Mouse (Mus musculus) stomach, postnatal 0 days (tissue): Measurements from ENCODE around the gene Coq7. TPM values are rescaled to one million over a fixed set of nuclear protein-coding genes. Genes with fewer than 3 reads are reported as not detected.

Experiments
- ATAC-seq: fragments of 200-750 bp; cut with Nextera tagmentation; 2 replicates; pipeline ENCODE4 v1.8.0; 2017; ENCODE audit not compliant: low FRiP score, low TSS enrichment
- DNase-seq: peaks from one replicate; pipeline ENCODE4 v3.0.0-alpha.2; 2016; ENCODE audit warnings: low spot score
- H3K27ac ChIP-seq: fragments of 300-500 bp; sonication (generic); replicated peaks from 2 replicates; pipeline ENCODE4 v1.5.1; 2014; ENCODE audit warnings: mild to moderate bottlenecking, control low read depth
- H3K27me3 ChIP-seq: fragments of 300-500 bp; sonication (generic); 2 replicates; pipeline ENCODE4 v1.6.1; 2014; ENCODE audit warnings: low read length; ENCODE audit not compliant: control insufficient read depth, insufficient read depth
- H3K36me3 ChIP-seq: fragments of 300-500 bp; sonication (generic); 2 replicates; pipeline ENCODE4 v1.6.1; 2014; ENCODE audit warnings: low read length, mixed read lengths; ENCODE audit not compliant: control insufficient read depth, insufficient read depth
- H3K4me1 ChIP-seq: fragments of 300-500 bp; sonication (generic); replicated peaks from 2 replicates; pipeline ENCODE4 v1.6.1; 2014; ENCODE audit warnings: antibody characterized with exemption; ENCODE audit not compliant: control insufficient read depth, insufficient read depth
- H3K4me2 ChIP-seq: fragments of 300-500 bp; sonication (generic); replicated peaks from 2 replicates; pipeline ENCODE4 v1.6.1; 2014; ENCODE audit warnings: low read depth, mild to moderate bottlenecking, control low read depth, moderate library complexity
- H3K4me3 ChIP-seq: fragments of 300-500 bp; sonication (generic); 2 replicates; pipeline ENCODE4 v1.5.1; 2014; ENCODE audit warnings: low read depth, low read length, control low read depth
- H3K9ac ChIP-seq: fragments of 300-500 bp; sonication (generic); 2 replicates; pipeline ENCODE4 v1.6.1; 2014; ENCODE audit warnings: mild to moderate bottlenecking, low read length, control low read depth, mixed read lengths
- H3K9me3 ChIP-seq: fragments of 300-500 bp; sonication (generic); 2 replicates; pipeline ENCODE4 v1.6.1; 2016; ENCODE audit warnings: low read length; ENCODE audit not compliant: control insufficient read depth
- CTCF ChIP-seq: IDR thresholded peaks from 2 replicates; pipeline ENCODE4 v1.5.1; 2016; ENCODE audit warnings: antibody characterized with exemption, low read depth, mild to moderate bottlenecking, moderate library complexity
- EP300 ChIP-seq: optimal IDR thresholded peaks from 2 replicates; pipeline ENCODE3; 2016; ENCODE audit warnings: antibody characterized with exemption
- WGBS: fragments of 180-500 bp; shearing (Covaris S2); extraction: QIAGEN DNeasy Blood & Tissue Kit; methylation state at CpG from one replicate; pipeline ENCODE4 v1.1.7; 2014; 5-methylcytosine and 5-hydroxymethylcytosine counted together
- polyA plus RNA-seq: library from polyadenylated mRNA; unstranded; fragments of >200 nt; fragmentation: Nextera tagmentation; extraction: Ambion mirVana; gene quantifications from 2 replicates; pipeline ENCODE4 v1.2.1, GENCODE M21; 2015

Coq7 gene
- polyA plus RNA-seq, 1 experiment from 2014 or later = 83.6 TPM

DNA sequence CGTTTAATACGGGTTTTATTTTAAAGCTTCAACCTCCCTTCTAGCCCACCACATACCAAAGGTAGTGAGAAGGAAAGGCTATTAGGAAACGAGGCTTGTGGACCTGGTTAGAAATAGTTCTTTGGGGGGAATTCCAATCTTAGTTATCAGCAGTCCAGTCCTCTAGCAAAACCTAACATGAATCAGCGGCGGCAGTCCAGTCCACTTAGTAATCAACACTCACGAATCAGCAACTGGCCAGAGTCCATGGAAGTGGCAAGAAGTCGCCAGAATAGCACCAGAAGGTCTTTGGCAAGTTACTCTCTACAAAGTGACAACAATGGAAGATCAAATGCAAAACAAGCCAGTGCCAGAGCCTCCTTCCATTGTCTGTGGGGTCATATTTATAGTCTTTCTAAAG lies 24.6 kb downstream of the Coq7 start:
- H3K4me2 ChIP-seq = no peak overlapping the region
- 75% methylated on average over 7 of the region's 7 CpGs for WGBS
- no peaks in the 10 kb centered on the region for H3K4me1 ChIP-seq
- H3K36me3 ChIP-seq = no peaks in the 10 kb centered on the region
- H3K9ac ChIP-seq = no peak overlapping the region
- no peaks in the 10 kb centered on the region for H3K27me3 ChIP-seq
- ATAC-seq (no peak), DNase-seq (no peak)
- TF ChIP-seq CTCF = no peak
- TF ChIP-seq EP300 = no peak
- no peaks in the 10 kb centered on the region for H3K9me3 ChIP-seq
- no peak overlapping the region for H3K4me3 ChIP-seq
- no peak overlapping the region for H3K27ac ChIP-seq

- no peaks in the 10 kb centered on the region for H3K27me3 ChIP-seq
- no peak overlapping the region for H3K27ac ChIP-seq
- H3K4me1 ChIP-seq = no peaks in the 10 kb centered on the region
- no peaks in the 10 kb centered on the region for H3K9me3 ChIP-seq
- no peak for TF ChIP-seq CTCF
- TF ChIP-seq EP300 = no peak
- no peak overlapping the region for H3K9ac ChIP-seq
- H3K4me2 ChIP-seq = no peak overlapping the region
- DNase-seq (no peak), ATAC-seq (no peak)
- no peaks in the 10 kb centered on the region for H3K36me3 ChIP-seq
- WGBS = 55% methylated on average over 4 of the region's 4 CpGs
- no peak overlapping the region for H3K4me3 ChIP-seq
Observed at GRCm38 (mm10) chr7:118503844-118504243, 29.3 kb downstream of the Coq7 start.

- no peaks in the 10 kb centered on the region for H3K9me3 ChIP-seq
- H3K9ac ChIP-seq = no peak overlapping the region
- no peaks in the 10 kb centered on the region for H3K36me3 ChIP-seq
- no peak for DNase-seq
- H3K27me3 ChIP-seq = no peaks in the 10 kb centered on the region
- TF ChIP-seq EP300 = no peak
- no peak for TF ChIP-seq CTCF
- no peaks in the 10 kb centered on the region for H3K4me1 ChIP-seq
- H3K4me3 ChIP-seq = no peak overlapping the region
- ATAC-seq = no peak
- H3K4me2 ChIP-seq = no peak overlapping the region
- 74% methylated on average over 8 of the region's 8 CpGs for WGBS
- no peak overlapping the region for H3K27ac ChIP-seq
Observed at GRCm38 (mm10) chr7:118502333-118502732, 30.8 kb downstream of the Coq7 start.

- Histone ChIP-seq H3K27me3 (no peaks in the 10 kb centered on the region), H3K9me3 (no peaks in the 10 kb centered on the region), H3K36me3 (no peaks in the 10 kb centered on the region), H3K9ac (no peak overlapping the region), H3K4me3 (no peak overlapping the region), H3K27ac (no peak overlapping the region), H3K4me1 (no peaks in the 10 kb centered on the region), H3K4me2 (no peak overlapping the region)
- no peak for TF ChIP-seq CTCF
- ATAC-seq = 0 out of 2 replicates have a peak, but pooled peaks have one; percentile 38
- DNase-seq = no peak
- 43% methylated on average over 7 of the region's 7 CpGs for WGBS
Observed at GRCm38 (mm10) chr7:118499784-118500435, 33.2 kb downstream of the Coq7 start.

DNA sequence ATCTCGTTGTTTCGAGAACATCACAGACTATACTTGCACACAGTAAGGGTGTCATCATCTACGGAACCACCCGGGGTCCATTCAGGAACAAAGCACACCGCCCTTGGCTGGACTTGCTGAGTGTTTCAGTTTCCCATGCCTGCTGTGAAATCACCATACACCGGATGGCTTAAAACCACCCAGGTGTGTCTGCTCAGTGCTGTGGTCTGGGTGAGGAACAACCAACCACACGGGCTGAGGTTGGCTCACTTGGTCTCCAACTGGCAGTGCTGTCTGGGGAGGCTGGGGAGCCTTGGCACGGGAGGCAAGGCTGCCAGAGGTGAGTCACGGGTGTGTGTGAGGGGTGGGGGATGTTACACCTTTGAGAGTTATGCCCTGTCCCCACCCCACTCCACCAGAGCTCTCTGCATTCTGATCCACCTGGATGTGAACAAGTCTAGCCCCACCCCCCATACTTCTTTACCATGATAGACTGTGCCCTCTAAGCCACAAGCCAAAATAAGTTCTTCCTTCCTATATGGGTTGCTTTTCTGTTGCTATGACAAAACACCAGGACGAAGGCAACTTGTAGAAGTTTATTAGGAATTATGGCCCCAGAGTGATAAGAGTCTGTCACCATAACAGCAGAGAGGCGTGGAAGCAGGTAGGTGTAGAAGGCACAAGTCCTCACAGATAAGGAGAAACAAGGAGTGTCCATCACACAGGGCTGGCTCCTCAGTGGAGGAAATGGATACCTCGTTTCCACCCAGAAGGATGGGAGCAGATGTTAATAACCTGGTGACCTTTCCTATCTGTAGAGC lies 34.0 kb downstream of the Coq7 start:
- Histone ChIP-seq H3K27ac (peak overlapping the region; percentile 63), H3K4me1 (no peaks in the 10 kb centered on the region), H3K9me3 (no peaks in the 10 kb centered on the region), H3K4me2 (no peak overlapping the region), H3K36me3 (no peaks in the 10 kb centered on the region), H3K4me3 (no peak overlapping the region), H3K27me3 (no peaks in the 10 kb centered on the region), H3K9ac (no peak overlapping the region)
- ATAC-seq = peak; percentile 63
- TF ChIP-seq CTCF = no peak
- TF ChIP-seq EP300 = no peak
- WGBS = 63% methylated on average over 12 of the region's 12 CpGs
- DNase-seq = peak; percentile 55

- DNase-seq (peak; percentile 73), ATAC-seq (peak; percentile 77)
- WGBS = 56% methylated on average over 4 of the region's 4 CpGs
- no peak overlapping the region for H3K9ac ChIP-seq
- no peak overlapping the region for H3K4me3 ChIP-seq
- peaks cover 8% of the 10 kb centered on the region for H3K4me1 ChIP-seq
- no peaks in the 10 kb centered on the region for H3K9me3 ChIP-seq
- TF ChIP-seq EP300 (no peak), CTCF (no peak; the same call in 1 of the 2 replicates)
- H3K36me3 ChIP-seq = peaks cover 2% of the 10 kb centered on the region
- no peak overlapping the region for H3K4me2 ChIP-seq
- H3K27me3 ChIP-seq = no peaks in the 10 kb centered on the region
- H3K27ac ChIP-seq = peak overlapping the region; percentile 81
Observed at GRCm38 (mm10) chr7:118494892-118495579, 38.1 kb downstream of the Coq7 start.
